Mouse (Mus musculus): ENCODE data around the gene Tsc22d3.

Tsc22d3 gene

DNA sequence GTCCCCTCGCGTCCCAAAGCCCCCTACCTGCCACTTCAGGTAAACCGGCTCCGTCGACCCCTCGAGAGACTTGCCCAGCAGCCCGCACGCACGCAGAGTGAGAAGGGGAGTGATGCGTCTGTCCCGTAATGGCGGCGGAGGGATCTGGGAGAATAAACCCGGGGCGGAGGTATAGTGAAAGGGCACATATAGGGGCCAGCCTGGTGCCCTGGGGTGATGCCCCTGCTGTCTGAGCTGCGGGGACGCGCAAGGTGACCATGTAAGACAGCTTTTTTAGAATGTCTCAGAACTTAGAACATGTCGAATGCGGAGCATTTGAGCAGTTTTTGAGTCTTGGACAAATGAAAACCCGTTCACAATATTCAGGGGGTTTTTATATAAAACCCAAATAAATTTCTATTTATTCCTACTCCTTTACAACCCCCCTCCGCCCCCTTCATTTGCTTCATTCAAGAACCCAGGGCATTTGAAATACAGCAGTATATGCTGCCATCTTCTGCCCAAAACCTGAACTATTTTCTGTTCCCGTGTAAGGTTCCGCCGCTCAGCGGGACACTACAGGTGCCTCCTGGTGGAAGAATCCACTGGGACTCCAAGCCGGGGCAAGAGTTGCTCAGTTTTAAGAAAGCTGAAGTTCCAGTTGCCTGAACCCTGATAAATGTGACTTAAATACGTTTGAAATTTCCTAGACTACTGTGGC lies at the start of gene Tsc22d3:
Tsc22d3 (minus strand) TSS at position 250 of the 700 bp plus-strand sequence.
- no peak for DNase-seq (ENCODE audit: low read depth)

DNA sequence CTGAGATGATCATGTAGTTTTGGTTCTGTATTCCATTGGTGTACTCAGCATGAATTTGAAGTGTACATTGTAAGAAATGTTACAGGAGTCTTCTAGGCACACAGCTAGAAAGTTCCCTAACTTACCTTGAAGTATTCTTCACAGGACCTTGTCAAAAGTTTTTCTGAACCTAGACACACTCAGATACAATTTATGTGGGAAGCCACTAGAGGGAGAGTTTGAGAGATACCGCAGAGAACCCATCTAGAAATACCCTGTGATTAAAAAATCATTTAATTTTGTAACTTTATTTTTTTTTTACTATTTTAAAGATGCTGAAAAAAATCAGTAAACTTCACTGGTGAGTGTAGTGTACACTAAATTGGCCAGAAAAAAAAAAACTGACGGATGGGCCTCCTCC lies 39.1 kb upstream of the Tsc22d3 start:
- DNase-seq (ENCODE audit: low read depth) = no peak

DNA sequence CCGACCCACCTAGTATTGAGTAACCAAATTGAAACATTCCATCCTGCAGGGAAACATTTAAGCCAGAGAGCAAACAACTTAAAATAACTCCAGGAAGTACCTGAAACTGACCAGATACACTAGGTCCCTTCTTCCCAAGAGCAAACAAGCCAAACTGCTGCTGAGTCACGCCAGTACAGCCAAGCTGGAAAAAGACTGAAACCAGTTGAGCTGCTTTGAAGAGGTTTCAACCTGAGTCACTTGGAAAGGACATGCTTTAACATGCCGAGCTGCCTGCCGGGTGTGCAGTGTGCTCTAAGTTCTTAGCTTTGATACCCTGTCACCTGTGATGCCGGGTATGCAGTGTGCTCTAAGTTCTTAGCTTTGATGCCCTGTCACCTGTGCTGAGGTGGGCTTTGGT lies 37.6 kb upstream of the Tsc22d3 start:
- DNase-seq (ENCODE audit: low read depth) = no peak

DNA sequence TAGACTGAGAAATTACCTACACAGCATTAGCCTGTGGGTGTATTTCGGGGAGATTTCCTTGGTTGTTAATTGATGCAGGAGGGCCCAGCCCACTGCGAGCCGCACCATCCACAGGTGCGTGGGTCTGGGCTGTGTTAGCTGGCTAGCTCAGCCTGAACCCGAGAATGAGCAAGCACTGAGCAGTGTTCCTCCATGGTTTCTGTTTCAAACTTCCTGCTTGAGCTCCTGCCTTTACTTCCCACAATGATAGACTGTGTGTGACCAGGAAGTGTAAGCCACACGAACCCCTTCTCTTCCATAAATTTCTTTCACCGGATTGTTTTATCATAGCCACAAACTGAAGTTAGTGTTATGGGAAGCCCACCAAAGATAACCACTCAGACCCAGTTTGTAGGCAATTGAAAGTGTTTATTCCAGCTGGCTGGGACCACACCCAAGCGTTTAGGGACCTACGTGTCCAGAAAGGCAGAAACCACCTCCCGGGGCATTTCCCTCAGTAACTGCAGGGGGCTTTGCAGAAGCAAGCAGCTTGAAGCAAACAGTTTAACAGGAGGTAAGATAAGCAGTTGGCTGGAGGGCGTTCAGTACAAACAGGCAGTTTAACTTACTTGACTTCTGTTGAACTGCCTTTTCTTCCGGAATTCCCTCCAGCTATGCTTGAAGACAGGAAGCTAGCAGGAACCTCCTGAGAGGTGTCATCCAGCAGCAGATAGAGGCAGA lies 24.6 kb upstream of the Tsc22d3 start:
- no peak for DNase-seq (ENCODE audit: low read depth)

DNA sequence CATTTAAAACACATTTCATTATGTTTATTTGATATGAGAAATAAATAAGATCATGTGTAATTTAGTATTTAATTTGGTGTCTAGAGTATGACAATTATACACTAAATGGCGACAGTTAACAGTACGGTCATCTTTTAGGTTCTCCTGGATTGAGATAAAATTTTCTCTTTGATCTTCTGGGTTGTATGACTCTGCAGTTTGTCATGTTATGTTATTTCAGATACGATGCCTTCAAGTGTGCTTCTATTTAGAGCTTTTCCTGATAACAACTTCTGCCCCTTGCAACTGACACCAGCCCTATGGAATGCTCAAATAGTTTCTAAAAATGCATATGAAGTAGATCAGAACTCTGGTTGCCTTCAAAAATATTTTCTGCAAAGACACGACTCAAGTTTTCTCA lies 9.5 kb upstream of the Tsc22d3 start:
- DNase-seq (ENCODE audit: low read depth) = no peak

DNA sequence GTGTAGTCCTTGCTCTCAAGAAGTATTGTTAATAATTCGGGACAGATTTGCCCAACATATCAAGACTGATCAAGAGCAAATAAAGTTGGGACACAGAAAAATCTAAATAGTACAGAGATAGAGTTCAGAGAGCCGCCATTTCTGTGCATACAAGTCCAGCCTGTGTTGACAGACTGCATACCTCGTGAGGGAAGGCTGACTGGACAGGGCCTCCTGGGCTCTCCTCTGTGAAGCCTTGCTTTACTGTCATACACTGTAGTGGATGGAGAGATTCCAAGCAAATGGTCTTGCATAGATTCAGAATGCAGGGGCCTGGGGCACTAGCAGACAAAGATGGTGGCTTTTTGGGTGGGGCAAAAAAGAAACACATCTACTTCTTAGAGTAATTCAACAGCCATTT lies 1.4 kb upstream of the Tsc22d3 start:
- DNase-seq (ENCODE audit: low read depth) = no peak

DNA sequence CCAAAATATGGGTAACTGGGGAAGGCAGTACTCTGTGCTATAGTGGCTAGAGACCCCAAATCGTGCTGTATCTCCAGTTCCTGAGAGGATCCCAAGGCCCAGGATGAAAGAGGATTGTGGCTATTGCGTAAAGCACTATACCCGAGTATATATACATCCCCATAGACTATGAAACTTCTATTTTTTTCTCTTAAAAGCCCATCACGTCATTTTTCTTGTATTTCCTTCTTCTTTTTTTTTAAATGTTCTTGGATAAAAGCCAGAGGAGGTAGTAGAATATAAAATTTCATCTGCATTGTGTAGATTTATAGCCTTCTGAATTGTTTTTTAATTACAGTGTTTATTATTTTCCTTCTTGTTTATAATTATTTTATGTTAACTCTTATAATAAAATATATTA lies 852 bp upstream of the Tsc22d3 start:
- no peak for DNase-seq (ENCODE audit: low read depth)

DNA sequence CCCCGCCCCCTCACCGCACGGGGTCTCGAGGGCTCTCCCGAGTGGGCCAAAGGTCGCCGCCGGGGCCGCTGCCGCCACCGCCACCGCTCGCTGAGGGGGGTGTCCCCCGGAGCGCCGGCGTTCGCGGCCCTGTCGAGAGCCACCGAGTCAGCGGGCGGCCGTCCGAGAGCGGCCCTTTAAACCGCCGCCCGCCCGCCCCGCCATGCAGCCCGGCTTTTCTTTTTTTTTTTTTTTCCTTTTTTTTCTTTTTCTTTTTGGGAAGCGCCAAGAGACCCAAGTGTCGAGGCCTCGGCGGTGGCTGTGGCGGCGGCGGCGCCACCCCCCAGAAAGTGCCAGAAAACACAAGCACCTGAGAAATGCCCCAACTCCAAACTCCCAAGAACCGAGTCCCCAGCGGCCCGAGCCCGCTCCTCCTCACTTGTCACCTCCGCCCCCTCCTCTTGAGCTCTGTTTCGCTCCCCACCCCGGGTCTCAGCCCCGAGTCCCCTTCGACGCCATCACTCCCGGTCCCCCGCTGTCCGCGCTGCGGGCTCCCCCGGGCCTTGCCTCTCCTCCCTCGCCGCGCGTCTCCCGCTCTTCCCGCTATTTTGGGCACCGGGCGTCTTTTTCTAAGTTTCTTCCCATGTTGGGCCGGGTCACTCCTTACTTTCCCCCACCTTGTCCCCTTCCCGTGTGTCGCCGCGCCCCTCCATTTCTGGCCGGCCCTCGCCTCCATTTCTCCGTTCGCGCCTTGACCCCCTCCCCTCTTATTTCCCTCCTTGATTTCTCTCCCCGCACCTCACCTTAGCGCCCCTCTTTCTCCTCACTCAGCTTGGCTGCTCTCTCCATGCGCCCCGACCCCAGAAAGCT lies 674 bp downstream of the Tsc22d3 start:
- DNase-seq (ENCODE audit: low read depth) = no peak

DNA sequence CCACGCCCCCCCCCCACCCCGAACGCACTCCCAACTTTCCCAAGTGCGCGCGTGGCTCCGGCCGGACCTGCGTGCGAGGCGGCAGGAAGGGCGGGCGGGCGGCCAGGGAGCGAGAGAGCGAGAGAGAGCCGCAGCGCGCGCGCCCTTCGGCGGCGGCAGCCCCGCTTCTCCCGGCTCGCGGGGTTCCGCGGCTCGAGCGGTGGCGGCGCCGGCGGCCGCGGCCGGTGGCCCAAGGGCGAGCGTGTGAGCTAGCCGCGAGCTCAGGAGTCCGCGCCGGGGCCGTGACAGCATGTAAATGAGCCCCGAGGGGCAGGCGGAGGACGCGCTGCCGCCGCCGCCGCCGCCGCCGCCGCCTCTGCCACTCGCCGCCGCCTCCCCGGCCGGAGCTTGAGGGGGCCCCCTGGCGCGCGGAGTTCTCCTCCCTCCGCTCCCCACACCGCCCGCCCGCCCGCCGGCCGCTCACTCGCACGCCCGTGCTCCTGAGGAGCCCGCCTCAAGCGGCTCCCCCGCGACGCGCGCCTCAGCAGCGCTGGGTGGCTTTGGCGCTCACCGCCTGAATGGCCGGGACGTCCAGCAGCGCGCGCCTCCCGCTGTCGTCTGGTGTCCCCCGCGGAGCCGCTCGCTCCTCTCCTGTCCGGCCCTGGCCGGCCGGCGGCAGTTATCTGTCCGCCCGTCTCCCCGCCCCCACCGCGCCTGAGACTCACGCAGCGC lies 1.5 kb downstream of the Tsc22d3 start:
- DNase-seq (ENCODE audit: low read depth) = no peak

DNA sequence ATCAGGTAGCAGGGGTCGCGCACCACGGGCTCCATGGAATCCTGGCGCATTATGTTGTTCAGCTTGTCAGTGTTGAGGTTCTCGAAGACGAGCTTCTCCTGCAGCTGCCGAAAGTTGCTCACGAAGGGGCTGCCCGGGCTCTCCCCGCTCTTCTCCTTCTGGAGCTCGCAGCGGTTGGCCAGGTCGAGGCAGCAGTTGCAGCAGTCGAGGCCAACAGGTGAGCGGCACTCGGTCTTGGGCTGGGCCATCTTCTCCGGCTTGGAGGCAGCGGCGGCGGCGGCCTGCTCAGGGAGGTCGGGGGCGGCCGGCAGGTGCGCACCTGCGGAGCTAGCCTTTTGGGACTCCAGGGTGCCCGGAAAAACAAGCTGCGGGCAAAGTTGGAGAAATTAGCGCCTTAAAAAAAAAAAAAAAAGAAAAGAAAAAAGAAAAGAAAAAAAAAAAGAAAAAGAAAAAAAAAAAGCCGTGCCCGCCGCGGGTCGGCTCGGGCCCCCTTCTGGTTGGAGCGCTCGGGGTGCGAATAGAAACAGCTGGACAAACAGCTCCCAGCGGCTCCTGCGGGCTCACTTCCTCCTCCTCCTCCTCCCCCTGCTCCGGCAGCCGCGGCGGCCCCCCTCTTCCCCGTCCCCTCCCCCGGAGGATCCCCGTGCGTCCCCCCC lies 2.1 kb downstream of the Tsc22d3 start:
- no peak for DNase-seq (ENCODE audit: low read depth)

DNA sequence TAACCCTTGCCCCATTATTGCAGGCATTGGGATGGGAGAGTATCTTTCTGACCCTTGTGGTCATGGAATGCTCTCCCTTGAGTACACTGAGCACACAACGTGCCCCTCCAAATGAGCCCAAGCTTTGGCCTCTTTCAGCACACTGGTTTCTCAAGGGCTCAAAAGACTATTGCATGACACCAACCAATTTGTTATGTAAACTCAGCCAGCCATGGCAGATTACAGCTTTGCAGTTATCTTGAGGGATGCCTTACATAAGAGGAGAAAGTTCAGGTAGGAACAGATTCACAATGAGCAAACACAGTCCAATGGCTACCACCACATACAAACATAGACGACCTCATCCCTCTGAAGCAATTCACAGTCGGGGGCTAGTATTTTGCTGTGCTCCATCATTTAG lies 9.3 kb downstream of the Tsc22d3 start:
- DNase-seq (ENCODE audit: low read depth) = no peak

DNA sequence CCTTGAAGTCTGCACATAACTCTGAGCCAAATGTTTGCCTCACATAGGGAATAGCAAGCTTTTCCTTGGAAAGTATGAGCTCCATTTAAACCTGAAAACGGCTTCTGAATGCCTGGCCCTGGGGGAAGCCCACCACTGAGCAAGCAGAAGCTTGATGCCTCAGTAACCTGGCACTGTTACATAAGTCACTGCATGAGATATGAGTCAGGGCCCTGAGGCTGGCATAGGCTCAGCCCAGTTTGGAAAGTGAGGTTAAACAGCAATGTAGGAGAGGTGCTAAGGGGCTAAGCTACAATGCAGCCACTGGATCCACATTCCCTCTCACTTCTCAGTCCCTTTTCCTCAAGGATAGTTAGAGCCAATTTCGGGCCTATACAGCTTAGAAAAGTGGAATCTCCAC lies 10.3 kb downstream of the Tsc22d3 start:
- DNase-seq (ENCODE audit: low read depth) = no peak

DNA sequence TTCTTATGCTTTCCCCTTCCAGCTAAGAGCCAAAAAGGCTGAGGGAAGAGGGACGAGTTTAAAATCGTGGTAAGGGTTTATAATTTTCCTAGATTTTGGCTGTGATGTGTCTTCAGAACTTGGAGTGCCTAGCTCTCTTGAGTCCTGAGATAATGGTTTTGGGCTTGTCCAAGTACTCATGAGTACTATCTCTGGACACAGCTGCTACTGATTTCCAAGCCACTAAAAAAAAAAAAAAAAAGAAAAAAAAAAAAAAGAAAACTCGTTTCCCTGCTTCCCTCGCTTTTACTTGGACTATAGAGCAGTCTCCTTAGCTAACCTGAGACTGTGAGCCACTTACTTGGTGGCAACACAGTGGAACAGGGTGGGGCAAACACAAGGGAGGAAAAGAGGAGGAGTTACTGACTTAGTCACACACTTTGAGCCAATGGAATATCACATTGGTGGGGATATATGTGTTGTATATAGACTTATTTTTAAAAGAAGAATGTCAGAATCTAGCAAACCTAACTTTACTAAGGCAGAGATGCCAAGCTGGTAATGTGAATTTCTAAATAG lies 11.2 kb downstream of the Tsc22d3 start:
- DNase-seq (ENCODE audit: low read depth) = no peak

DNA sequence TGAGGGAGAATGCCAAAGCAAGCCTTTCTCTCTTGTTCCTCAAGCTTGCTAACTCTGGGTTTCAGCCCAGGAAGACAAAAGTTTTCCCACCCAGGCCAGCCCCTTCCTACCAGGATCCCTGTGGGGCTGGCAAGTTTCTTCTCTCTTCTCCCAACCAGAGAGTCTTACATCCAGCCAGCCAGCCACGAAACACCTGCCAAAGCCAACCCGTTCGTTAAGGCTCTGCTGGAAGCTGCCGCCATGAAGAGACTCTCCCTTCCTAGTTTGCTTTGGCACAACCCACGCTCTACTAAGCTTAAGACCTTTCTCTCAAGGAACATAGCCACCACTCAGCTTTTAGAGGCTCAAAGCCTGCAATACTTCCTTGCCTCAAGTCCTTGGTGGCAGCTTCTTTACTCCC lies 11.9 kb downstream of the Tsc22d3 start:
- DNase-seq (ENCODE audit: low read depth) = no peak

DNA sequence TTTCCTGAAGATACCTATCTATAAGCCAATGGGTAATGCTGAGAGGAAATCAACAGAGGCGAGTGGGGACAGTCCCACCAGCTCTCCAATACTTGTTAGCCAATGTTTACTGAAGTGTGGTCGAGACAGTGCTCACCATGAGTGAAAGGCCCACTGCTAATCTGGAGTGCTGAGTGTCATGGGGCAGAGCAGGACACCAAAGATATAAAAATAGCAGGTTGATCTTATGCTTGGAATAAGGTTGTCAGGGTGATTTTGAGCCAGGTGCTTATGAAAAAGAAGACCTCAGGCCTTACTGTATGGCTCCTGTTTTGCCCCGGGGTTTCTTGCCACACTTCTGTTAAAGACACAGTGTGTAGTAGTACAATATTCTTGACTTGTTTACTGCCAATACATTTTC lies 20.0 kb downstream of the Tsc22d3 start:
- DNase-seq (ENCODE audit: low read depth) = no peak

DNA sequence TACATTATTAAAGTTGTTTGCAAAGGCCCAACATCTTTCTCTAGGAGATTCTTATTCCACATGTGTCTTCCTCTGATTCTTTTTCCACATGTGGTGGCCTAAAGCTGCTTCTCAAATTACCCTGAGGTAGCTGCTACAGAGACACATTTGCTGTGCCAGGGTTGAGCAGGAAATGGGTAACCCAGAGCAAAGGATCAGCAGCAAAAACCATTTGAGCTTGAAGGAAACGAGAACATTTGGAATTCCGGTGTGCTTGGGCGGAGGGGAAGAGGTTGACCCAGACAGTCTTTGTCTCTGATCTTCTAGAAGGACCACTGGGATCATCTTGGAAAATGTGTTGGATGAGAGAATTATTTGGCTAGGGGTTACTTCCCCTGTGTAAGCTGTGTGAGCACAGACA lies 24.8 kb downstream of the Tsc22d3 start:
- no peak for DNase-seq (ENCODE audit: low read depth)

DNA sequence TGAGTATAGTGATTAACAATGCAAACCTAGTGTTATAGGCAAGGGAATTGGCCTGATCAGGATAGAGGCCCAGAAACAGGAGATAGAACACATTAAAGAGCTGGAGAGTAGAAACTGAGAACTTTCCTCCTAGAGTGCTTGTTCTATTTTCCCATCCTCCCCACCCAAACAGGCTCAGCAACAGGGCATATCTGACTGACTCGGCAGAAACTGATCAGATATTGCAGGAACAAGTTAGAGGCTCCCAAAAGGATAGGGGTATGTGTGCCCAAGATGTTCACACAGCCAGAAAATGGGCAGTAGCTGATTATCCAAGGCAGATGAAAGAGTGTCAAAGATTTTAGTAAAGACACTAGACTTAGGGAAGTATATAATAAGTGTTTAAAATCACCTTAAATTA lies 25.3 kb downstream of the Tsc22d3 start:
- no peak for DNase-seq (ENCODE audit: low read depth)

DNA sequence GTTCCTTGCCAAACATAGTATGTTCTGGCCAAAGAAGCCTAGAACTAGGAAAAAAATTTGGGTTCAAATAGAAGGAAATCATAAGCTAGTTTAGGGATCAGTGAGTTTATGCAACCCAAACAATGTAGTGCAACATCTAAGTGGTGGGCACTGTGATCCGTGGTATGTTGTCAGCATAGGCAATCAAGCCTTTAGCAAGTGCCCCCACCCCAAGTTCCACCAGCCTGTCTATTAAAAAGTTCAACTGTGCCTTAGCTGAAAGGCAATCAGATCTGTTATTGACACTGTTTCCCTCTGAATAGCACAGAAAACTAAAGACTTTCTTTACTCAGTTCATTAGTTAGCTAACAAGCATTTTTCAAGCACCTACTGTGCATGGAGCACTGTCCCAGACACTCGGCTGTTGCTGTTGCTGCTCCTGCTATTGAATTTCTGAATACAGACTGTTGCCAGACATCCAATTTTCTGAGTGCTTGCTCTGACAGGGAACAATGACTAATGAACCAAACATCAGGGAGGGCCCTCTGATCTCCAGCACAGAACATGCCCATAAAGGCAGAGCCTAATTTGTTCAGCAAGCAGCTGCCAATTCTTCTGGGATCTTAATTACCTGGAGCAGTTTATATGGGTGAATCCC lies 27.6 kb downstream of the Tsc22d3 start:
- no peak for DNase-seq (ENCODE audit: low read depth)

DNA sequence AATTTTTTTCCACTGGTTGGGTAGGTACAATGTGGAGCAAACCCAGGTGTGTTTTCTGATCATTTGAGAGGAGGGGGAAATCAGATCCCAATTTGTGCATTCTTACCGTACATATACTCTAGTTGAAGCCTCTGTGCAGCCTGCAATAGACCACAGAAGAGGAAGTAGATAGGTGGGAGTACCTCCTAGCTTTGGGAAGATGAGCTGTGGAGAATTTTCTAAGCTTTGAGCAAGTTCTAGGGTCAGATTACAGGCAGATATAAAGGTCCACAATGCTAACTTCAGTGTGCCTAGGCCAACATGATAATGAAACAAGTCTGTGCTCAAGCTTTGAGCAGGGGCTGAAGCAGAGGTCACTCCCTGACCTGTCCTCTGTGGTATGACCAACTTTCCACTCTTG lies 30.9 kb downstream of the Tsc22d3 start:
- DNase-seq (ENCODE audit: low read depth) = no peak

DNA sequence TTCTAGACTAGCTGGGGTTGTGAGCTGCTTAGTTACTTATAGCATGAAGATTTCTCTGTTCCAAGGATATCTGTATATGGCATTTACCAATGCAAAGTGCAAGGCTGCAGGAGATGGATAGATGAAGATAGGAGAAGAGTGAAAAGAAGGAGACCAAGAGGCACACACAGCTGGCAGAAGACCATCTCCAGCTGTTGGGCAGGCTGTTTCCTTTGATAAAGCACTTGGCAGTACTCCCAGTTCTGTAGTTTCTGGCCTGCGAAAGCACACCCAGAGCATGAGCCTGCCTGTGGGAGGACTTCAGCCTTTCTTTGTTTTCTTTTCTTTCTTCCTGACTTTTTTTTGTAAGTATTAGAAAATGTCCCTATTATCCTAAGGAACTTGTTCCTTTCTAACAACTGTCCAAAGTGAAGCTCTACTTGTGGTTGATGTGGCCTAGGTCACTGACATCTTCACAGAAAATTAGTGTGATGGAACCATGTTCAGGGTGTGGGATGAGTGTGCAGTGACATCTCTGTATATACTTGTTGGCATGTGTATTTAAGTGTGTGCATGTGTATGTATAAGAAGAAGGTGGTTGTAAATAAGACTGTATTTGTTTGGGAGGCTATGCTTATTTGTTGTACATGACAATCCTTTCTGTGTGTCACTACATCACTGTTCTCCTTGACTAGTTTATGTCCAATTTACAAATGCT lies 32.6 kb downstream of the Tsc22d3 start:
- DNase-seq (ENCODE audit: low read depth) = peak; percentile 34
